Mouse (Mus musculus): ENCODE results near the gene Scaper. TPM values are rescaled to one million over a fixed set of nuclear protein-coding genes. Genes with fewer than 3 reads are reported as not detected.

Scaper gene
- total RNA-seq (2018; cell fraction: chromatin; rRNA removed): 100 to 1,000 TPM in 3 of 26 experiments, 10 to 100 TPM in 23; 32.0 to 118 (median 74.4) TPM
- total RNA-seq (2018; cell fraction: cytosol; rRNA removed): 10 to 100 TPM in 11 of 26 experiments, 1 to 10 TPM in 15; 7.6 to 13.3 (median 9.9) TPM
- total RNA-seq (2018; cell fraction: nucleus; rRNA removed): 10 to 100 TPM; 14.8 to 69.7 (median 31.5) TPM
- 5.9 to 9.3 TPM (median 6.0 TPM) in 3 replicates for polyA plus RNA-seq (2018)

DNA sequence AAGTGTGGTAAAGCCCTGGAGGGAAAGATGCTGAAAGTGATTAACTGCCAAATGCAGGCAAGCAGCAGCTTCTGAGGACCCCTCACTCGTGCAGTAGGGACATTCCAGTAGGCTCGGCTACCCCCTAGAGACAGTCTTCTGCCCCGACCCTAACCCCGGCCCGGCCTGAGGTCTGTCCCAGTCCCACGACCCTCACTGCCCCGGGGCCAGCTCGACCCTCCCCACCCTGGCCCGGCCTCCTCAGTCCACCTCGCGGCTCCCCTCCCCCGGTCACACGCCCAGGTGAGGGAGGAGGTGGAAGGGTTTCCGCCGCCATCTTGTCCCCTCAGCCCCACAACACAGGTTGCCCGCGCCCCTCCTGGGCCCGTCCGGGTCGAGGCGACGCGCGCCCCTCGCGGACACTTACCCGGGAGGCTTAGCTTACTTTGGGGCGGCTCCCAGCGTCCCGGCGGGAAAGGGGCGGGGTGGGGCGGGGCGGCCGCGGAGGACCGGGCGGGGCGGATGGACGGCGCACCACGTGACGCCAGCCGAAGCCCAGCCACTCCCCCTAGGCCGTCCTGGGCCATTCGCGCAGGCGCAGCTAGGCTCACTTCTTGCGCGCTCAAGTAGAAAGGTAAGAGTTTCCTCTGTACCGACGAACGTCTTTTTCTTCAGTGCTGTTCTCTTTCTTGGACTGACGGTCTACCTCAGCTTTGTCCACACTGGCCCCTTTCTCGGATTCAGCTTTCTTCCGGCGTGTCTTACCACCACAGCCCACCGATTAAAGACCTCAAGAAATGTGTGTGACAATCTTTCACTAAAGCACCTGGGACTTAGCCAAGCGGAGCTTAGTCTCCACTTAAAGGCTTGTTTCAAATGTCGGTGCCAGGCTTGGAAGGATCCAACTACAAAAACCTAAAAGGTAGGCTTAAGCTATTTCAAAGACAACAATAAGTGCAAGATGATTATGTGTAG, at the start of gene Scaper:
Gene Scaper, minus strand, starts transcription at position 456 of the 954 bp plus-strand sequence.
- Histone ChIP-seq H3K4me3 (ENCODE audit: inconsistent target) (peak within 1 kb of the TSS; percentile 60), H3K36me3 (ENCODE audit: inconsistent target) (no peaks in the 10 kb centered on the region), H3K27ac (no peak within 1 kb of the TSS), H3K79me2 (ENCODE audit: inconsistent target) (no peaks in the 10 kb centered on the region)
- WGBS (ENCODE audit: missing documents): 1% methylated on average over 60 of the region's 60 CpGs

DNA sequence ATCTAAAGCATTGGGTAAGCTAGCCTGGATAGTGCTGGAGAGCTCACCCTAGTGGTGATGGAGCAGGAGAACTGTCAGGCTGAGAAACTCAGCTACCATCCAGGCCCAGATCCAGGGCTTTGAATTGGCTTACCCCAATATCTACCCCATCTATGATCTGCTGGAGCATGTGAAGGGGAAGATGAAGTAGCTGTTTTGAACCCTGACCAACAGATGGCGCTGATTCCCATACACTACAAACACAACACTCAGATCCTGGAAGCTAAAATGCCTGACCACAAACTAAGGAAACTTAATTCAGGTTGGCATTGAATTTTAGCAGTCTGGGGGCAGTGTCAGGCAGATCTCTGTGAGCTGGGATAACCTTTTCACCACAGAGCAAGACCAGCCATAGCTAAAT, 8.9 kb upstream of the Scaper start:
- Histone ChIP-seq H3K36me3 (ENCODE audit: inconsistent target) (no peaks in the 10 kb centered on the region), H3K4me3 (ENCODE audit: inconsistent target) (no peak overlapping the region), H3K27ac (no peak overlapping the region), H3K79me2 (ENCODE audit: inconsistent target) (no peaks in the 10 kb centered on the region)
- WGBS (ENCODE audit: missing documents): 0% methylated on average over 1 of the region's 1 CpGs

- no peaks in the 10 kb centered on the region for H3K36me3 ChIP-seq (ENCODE audit: inconsistent target)
- H3K79me2 ChIP-seq (ENCODE audit: inconsistent target): no peaks in the 10 kb centered on the region
- H3K4me3 ChIP-seq (ENCODE audit: inconsistent target): no peak overlapping the region
- H3K27ac ChIP-seq: no peak overlapping the region
Observed at GRCm38 (mm10) chr9:55941356-55941755, 3.4 kb upstream of the Scaper start.

- H3K36me3 ChIP-seq (ENCODE audit: inconsistent target): no peaks in the 10 kb centered on the region
- peak overlapping the region; percentile 60 for H3K4me3 ChIP-seq (ENCODE audit: inconsistent target)
- 17% methylated on average over 6 of the region's 6 CpGs for WGBS (ENCODE audit: missing documents)
- no peak overlapping the region for H3K27ac ChIP-seq
- no peaks in the 10 kb centered on the region for H3K79me2 ChIP-seq (ENCODE audit: inconsistent target)
Observed at GRCm38 (mm10) chr9:55938618-55938985, 683 bp upstream of the Scaper start.

GRCm38 (mm10) chr9:55937224-55937663, 675 bp downstream of the Scaper start:
- no peak overlapping the region for H3K27ac ChIP-seq
- H3K36me3 ChIP-seq (ENCODE audit: inconsistent target): no peaks in the 10 kb centered on the region
- H3K79me2 ChIP-seq (ENCODE audit: inconsistent target): no peaks in the 10 kb centered on the region
- peak overlapping the region; percentile 46 for H3K4me3 ChIP-seq (ENCODE audit: inconsistent target)
- 29% methylated on average over 5 of the region's 5 CpGs for whole genome bisulfite sequencing (ENCODE audit: missing documents)

- H3K27ac ChIP-seq: no peak overlapping the region
- no peaks in the 10 kb centered on the region for H3K36me3 ChIP-seq (ENCODE audit: inconsistent target)
- no peaks in the 10 kb centered on the region for H3K79me2 ChIP-seq (ENCODE audit: inconsistent target)
- no peak overlapping the region for H3K4me3 ChIP-seq (ENCODE audit: inconsistent target)
- 14% methylated on average over 1 of the region's 1 CpGs for WGBS (ENCODE audit: missing documents)
Observed at GRCm38 (mm10) chr9:55932482-55932881, 5.4 kb downstream of the Scaper start.

GRCm38 (mm10) chr9:55918579-55918978, 19.3 kb downstream of the Scaper start:
- H3K79me2 ChIP-seq (ENCODE audit: inconsistent target): no peaks in the 10 kb centered on the region
- H3K4me3 ChIP-seq (ENCODE audit: inconsistent target): no peak overlapping the region
- WGBS (ENCODE audit: missing documents): 90% methylated on average over 3 of the region's 3 CpGs
- no peak overlapping the region for H3K27ac ChIP-seq
- H3K36me3 ChIP-seq (ENCODE audit: inconsistent target): no peaks in the 10 kb centered on the region

- H3K27ac ChIP-seq: no peak overlapping the region
- no peak overlapping the region for H3K4me3 ChIP-seq (ENCODE audit: inconsistent target)
- no peaks in the 10 kb centered on the region for H3K79me2 ChIP-seq (ENCODE audit: inconsistent target)
- no peaks in the 10 kb centered on the region for H3K36me3 ChIP-seq (ENCODE audit: inconsistent target)
Observed at GRCm38 (mm10) chr9:55916751-55917150, 21.2 kb downstream of the Scaper start.

DNA sequence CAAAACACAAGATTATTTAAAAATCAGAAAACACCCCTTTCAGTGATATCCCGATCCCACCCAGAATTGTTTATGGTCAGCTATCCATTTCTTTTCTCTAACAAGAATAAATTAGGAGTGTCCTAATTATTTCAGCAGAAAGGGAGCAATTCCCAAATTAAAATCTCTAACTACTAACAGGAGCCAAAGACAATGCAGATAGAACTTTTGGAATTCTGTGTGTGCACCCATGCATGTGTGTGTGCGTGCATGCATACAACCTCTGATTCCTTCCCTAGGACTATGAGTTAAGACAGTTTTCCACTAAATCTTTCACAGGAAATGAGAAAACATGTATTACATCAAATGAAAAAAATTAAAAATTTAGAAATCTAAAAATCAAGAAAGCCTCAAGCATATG, 26.4 kb downstream of the Scaper start:
- no peaks in the 10 kb centered on the region for H3K79me2 ChIP-seq (ENCODE audit: inconsistent target)
- no peak overlapping the region for H3K4me3 ChIP-seq (ENCODE audit: inconsistent target)
- H3K27ac ChIP-seq: no peak overlapping the region
- H3K36me3 ChIP-seq (ENCODE audit: inconsistent target): no peaks in the 10 kb centered on the region
- 86% methylated on average over 2 of the region's 2 CpGs for WGBS (ENCODE audit: missing documents)

- H3K4me3 ChIP-seq (ENCODE audit: inconsistent target): no peak overlapping the region
- no peak overlapping the region for H3K27ac ChIP-seq
- H3K36me3 ChIP-seq (ENCODE audit: inconsistent target): no peaks in the 10 kb centered on the region
- WGBS (ENCODE audit: missing documents): 100% methylated on average over 2 of the region's 2 CpGs
- H3K79me2 ChIP-seq (ENCODE audit: inconsistent target): no peaks in the 10 kb centered on the region
Observed at GRCm38 (mm10) chr9:55902964-55903363, 35.0 kb downstream of the Scaper start.

GRCm38 (mm10) chr9:55901588-55901987, 36.3 kb downstream of the Scaper start:
- Histone ChIP-seq H3K36me3 (ENCODE audit: inconsistent target) (no peaks in the 10 kb centered on the region), H3K79me2 (ENCODE audit: inconsistent target) (no peaks in the 10 kb centered on the region), H3K27ac (no peak overlapping the region), H3K4me3 (ENCODE audit: inconsistent target) (no peak overlapping the region)
- WGBS (ENCODE audit: missing documents): 80% methylated on average over 3 of the region's 3 CpGs

GRCm38 (mm10) chr9:55900531-55900930, 37.4 kb downstream of the Scaper start:
- WGBS (ENCODE audit: missing documents): no CpG with 5 or more reads among the region's 4 CpGs
- H3K4me3 ChIP-seq (ENCODE audit: inconsistent target): no peak overlapping the region
- H3K79me2 ChIP-seq (ENCODE audit: inconsistent target): no peaks in the 10 kb centered on the region
- no peak overlapping the region for H3K27ac ChIP-seq
- no peaks in the 10 kb centered on the region for H3K36me3 ChIP-seq (ENCODE audit: inconsistent target)

GRCm38 (mm10) chr9:55878066-55878465, 59.9 kb downstream of the Scaper start:
- H3K79me2 ChIP-seq (ENCODE audit: inconsistent target): no peaks in the 10 kb centered on the region
- H3K36me3 ChIP-seq (ENCODE audit: inconsistent target): no peaks in the 10 kb centered on the region
- H3K27ac ChIP-seq: no peak overlapping the region
- WGBS (ENCODE audit: missing documents): 94% methylated on average over 1 of the region's 1 CpGs
- no peak overlapping the region for H3K4me3 ChIP-seq (ENCODE audit: inconsistent target)

DNA sequence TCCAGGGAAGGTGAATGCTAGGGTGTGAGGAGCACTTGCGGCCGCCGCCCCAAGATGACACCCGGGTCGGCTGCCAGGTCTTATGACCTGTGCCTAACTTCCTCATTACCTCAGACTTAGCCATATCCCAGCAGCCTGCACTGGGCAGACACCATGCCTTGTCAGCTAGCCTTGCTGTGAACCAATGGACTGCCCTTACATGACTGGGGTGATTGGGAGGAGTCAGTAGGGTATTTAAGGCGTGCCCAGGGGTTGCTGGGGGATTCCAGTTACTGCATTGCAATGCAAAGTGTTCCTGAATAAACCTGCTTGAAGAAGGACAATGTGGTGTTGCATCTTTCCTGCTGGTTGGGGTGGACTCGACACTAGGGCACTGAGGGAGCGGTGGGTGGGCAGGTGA, 148.5 kb downstream of the Scaper start:
- no peak overlapping the region for H3K4me3 ChIP-seq (ENCODE audit: inconsistent target)
- no peak overlapping the region for H3K27ac ChIP-seq
- H3K79me2 ChIP-seq (ENCODE audit: inconsistent target): no peaks in the 10 kb centered on the region
- H3K36me3 ChIP-seq (ENCODE audit: inconsistent target): no peaks in the 10 kb centered on the region
- WGBS (ENCODE audit: missing documents): 92% methylated on average over 6 of the region's 8 CpGs

DNA sequence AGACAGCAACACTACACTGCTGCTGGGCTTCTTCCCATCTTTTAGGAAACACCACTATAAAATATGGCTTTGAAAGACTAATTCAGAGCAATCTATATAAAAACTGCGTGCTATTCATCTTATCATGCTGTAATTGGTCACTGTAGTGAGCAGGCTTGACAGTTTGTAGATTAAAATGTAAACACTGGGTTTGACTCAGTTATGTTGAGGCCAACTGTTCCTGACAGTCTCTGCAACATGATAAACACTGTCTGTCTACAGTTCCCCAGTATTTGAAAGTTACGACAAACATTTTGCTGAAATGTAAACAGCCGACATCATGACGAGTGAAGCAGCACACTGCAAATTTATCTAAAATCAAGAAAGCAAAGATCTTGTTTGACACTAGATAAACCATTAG, 225.9 kb downstream of the Scaper start:
- WGBS (ENCODE audit: missing documents): 91% methylated on average over 4 of the region's 4 CpGs
- Histone ChIP-seq H3K36me3 (ENCODE audit: inconsistent target) (no peaks in the 10 kb centered on the region), H3K27ac (no peak overlapping the region), H3K4me3 (ENCODE audit: inconsistent target) (no peak overlapping the region), H3K79me2 (ENCODE audit: inconsistent target) (no peaks in the 10 kb centered on the region)

Data from macrophage (primary cell).